Mouse (Mus musculus) embryonic stem cell, embryonic (primary cell): ENCODE data around the gene Siah2.

Experiments used
- CTCF ChIA-PET, 4 experiments: fragments of 300-600 bp in 2 of 4; fragments of 350-600 bp in 2 of 4; sonication (Branson Sonifier 250); formaldehyde crosslinking; loops; one replicate each; lab custom pipeline; 2022; ENCODE audit warnings: inconsistent platforms in 2 of 4; lab: Charles Lee
- POLR2A ChIA-PET, 4 experiments: fragments of 300-600 bp in 2 of 4; fragments of 350-600 bp in 2 of 4; sonication (Branson Sonifier 250); formaldehyde crosslinking; loops; one replicate each; lab custom pipeline; 2022; ENCODE audit warnings: antibody characterized with exemption in 4 of 4, inconsistent platforms in 1 of 4; lab: Charles Lee

The Siah2 gene

DNA sequence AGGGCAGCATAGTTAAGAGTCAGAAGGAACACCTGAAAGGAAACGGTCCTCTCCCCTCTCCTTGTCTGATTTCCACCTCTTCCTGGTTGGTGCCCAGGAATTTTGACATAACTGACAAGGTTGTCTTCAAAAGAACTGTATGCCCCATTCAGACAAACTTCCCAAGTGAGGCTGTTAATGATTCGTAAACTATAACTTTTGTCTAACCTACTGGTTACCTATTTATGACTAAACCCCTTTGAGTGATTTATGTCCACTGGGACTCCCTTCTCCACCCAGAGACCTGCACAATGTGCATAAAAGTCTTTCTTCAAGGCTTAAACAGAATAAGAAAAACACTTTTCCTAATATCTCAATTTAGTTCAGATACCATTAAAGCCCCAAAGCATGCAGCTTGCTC, 45.0 kb downstream of the Siah2 start:
- POLR2A ChIA-PET: no interaction called here
- CTCF ChIA-PET: interaction anchor here in 2 of 4 experiments (0.9 to 1.7 kb wide), 2 partner anchors 10 kb away, joined by 3 to 4 read pairs; no protein-coding TSS in a partner anchor

DNA sequence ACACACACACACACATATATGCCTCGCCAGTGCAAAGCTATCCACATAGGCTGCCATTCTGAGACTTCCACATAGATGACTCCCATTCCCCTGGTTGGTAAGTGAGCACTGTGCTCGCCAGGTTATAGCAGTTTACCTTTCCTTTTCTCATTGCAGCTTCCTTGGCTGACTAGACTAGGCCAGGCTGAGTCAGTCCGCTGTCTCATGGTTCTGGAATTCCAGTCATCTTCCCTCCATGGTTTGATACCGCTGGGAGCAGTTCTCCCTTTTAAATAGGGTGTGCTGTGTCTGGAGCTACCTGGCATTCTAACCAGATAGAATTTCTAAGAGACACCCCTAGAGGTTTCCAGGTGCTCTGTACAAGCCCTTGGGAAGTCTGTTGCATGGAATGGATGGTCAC, 46.0 kb downstream of the Siah2 start:
- POLR2A ChIA-PET: interaction anchor here in 1 of 4 experiments (0.7 to 1.5 kb wide), 2 partner anchors 10 to 45 kb away, joined by 3 to 4 read pairs; partner anchors contain the start of gene Erich6
- CTCF ChIA-PET: interaction anchor here in 2 of 4 experiments (0.5 to 1.0 kb wide), 2 partner anchors 47 to 1380 kb away, joined by 3 read pairs; no protein-coding TSS in a partner anchor

- ChIA-PET CTCF (no interaction called here), POLR2A (interaction anchor here in 2 of 4 experiments (0.6 to 0.8 kb wide), 2 partner anchors 9 to 55 kb away, joined by 3 to 4 read pairs; partner anchors contain the start of gene Siah2 (in 1 of the 2))
Observed at GRCm38 (mm10) chr3:58636406-58637295, 55.5 kb downstream of the Siah2 start, which contains the start of gene Erich6. Gene Erich6 (minus strand): TSS chr3:58637207.

DNA sequence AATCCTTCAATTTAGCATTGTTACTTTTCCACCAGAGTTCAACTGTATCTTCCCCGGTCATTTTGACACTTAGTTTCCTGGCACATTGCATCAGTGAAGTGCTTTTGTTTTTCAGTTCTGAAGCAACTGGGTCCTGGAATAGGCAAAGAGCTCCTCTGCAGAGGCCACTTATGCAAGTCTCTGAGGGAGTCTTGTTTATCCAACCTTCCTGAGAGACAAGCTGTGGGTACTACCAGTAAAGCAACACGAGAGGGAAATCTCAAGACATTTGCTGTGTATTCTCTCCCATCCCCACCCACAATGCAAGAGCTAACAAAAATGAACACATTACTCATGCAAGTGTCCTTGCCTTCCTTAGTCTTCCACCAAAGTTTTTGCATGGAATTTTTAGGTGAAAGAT, 60.5 kb downstream of the Siah2 start:
- ChIA-PET CTCF (no interaction called here), POLR2A (no interaction called here)

DNA sequence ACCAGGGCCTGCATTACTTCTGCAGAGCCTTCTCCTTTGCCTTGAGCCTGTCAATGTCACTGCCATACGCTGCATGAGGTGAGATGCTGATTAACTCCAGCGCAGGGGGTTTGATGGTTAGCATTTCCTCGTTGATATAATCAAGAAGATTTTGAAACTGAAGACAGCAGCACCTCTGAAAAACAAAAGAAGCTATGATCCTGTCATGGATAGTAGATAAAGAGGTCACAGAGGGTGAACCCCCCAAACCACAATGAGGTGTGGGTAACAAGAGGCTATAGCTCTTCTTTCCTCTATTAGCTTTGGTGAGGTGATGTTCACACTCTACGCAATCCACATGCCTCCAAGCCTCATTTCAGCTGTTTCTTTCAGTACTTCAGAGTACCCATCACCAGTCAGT, 67.2 kb downstream of the Siah2 start:
- ChIA-PET CTCF (no interaction called here), POLR2A (interaction anchor here in 1 of 4 experiments (0.8 to 1.4 kb wide), 3 partner anchors 10 to 38 kb away, joined by 3 read pairs; no protein-coding TSS in a partner anchor)
